Mouse (Mus musculus) lung, embryonic 14.5 days (tissue): ENCODE measurements around the gene Ager. TPM values are rescaled to one million over a fixed set of nuclear protein-coding genes. Genes with fewer than 3 reads are reported as not detected.

Experiments
- ATAC-seq: fragments of 200-750 bp; cut with Nextera tagmentation; 2 replicates; pipeline ENCODE4 v1.8.0; 2017; ENCODE audit warnings: mild to moderate bottlenecking, moderate TSS enrichment, moderate library complexity; ENCODE audit not compliant: insufficient read depth
- DNase-seq: peaks from one replicate; pipeline ENCODE4 v3.0.0-alpha.2; 2015
- H3K27ac ChIP-seq: fragments of 300-500 bp; sonication (generic); 2 replicates; pipeline ENCODE4 v1.5.1; 2014; ENCODE audit warnings: low read depth, mild to moderate bottlenecking, moderate library complexity
- H3K27me3 ChIP-seq: fragments of 300-500 bp; sonication (generic); 2 replicates; pipeline ENCODE4 v1.6.1; 2014; ENCODE audit warnings: low read length, control low read depth; ENCODE audit not compliant: insufficient read depth
- H3K36me3 ChIP-seq: fragments of 300-500 bp; sonication (generic); 2 replicates; pipeline ENCODE4 v1.6.1; 2014; ENCODE audit warnings: control low read depth; ENCODE audit not compliant: insufficient read depth
- H3K4me1 ChIP-seq: fragments of 300-500 bp; sonication (generic); 2 replicates; pipeline ENCODE4 v1.6.1; 2014; ENCODE audit warnings: antibody characterized with exemption, control low read depth; ENCODE audit not compliant: insufficient read depth
- H3K4me2 ChIP-seq: fragments of 300-500 bp; sonication (generic); 2 replicates; pipeline ENCODE4 v1.6.1; 2014; ENCODE audit warnings: mild to moderate bottlenecking
- H3K4me3 ChIP-seq: fragments of 300-500 bp; sonication (generic); 2 replicates; pipeline ENCODE4 v1.5.1; 2014; ENCODE audit warnings: low read depth, low read length
- H3K9ac ChIP-seq: fragments of 300-500 bp; sonication (generic); 2 replicates; pipeline ENCODE4 v1.6.1; 2014
- H3K9me3 ChIP-seq: fragments of 300-500 bp; sonication (generic); 2 replicates; pipeline ENCODE4 v1.6.1; 2016; ENCODE audit warnings: low read depth, low read length, control low read depth
- CTCF ChIP-seq: IDR thresholded peaks from 2 replicates; pipeline ENCODE4 v1.5.1; 2016; ENCODE audit warnings: antibody characterized with exemption, low read depth
- WGBS: fragments of 180-500 bp; shearing (Covaris S2); extraction: QIAGEN DNeasy Blood & Tissue Kit; methylation state at CpG from one replicate; pipeline ENCODE4 v1.1.7; 2014; 5-methylcytosine and 5-hydroxymethylcytosine counted together
- polyA plus RNA-seq: library from polyadenylated mRNA; unstranded; fragments of >200 nt; fragmentation: Nextera tagmentation; extraction: Ambion mirVana; gene quantifications from 2 replicates; pipeline ENCODE4 v1.2.1, GENCODE M21; 2014

Ager gene
- polyA plus RNA-seq, 1 experiment from 2014 or later, result 64.7 TPM

- no peak for ATAC-seq
- H3K36me3 ChIP-seq, result peaks cover 22% of the 10 kb centered on the region
- H3K9me3 ChIP-seq, result no peaks in the 10 kb centered on the region
- no peak for TF ChIP-seq CTCF
- no peaks in the 10 kb centered on the region for H3K27me3 ChIP-seq
- H3K4me3 ChIP-seq, result peak overlapping the region; percentile 53
- no peak for DNase-seq
- H3K27ac ChIP-seq, result peak overlapping the region; percentile 44
- WGBS, result 38% methylated on average over 10 of the region's 10 CpGs
- H3K4me1 ChIP-seq, result peaks cover 10% of the 10 kb centered on the region
- peak overlapping the region; percentile 55 for H3K9ac ChIP-seq
- H3K4me2 ChIP-seq, result peak overlapping the region; percentile 76
Measured at GRCm38 (mm10) chr17:34645256-34645829, 47.7 kb downstream of the Ager start.

GRCm38 (mm10) chr17:34645831-34646511 is 48.3 kb downstream of the Ager start:
- TF ChIP-seq CTCF, result no peak
- ATAC-seq (no peak), DNase-seq (no peak)
- WGBS, result 83% methylated on average over 30 of the region's 30 CpGs
- Histone ChIP-seq H3K9me3 (no peaks in the 10 kb centered on the region), H3K4me1 (peaks cover 10% of the 10 kb centered on the region), H3K27me3 (no peaks in the 10 kb centered on the region), H3K4me3 (peak overlapping the region; percentile 91; the same call in 1 of the 2 replicates), H3K27ac (no peak overlapping the region), H3K36me3 (peaks cover 29% of the 10 kb centered on the region), H3K4me2 (peak overlapping the region; percentile 43), H3K9ac (no peak overlapping the region)

- Histone ChIP-seq H3K9me3 (no peaks in the 10 kb centered on the region), H3K27me3 (no peaks in the 10 kb centered on the region), H3K4me1 (peaks cover 10% of the 10 kb centered on the region), H3K36me3 (peaks cover 41% of the 10 kb centered on the region), H3K4me3 (peak within 1 kb of the TSS; percentile 91), H3K9ac (peak within 1 kb of the TSS; percentile 78), H3K4me2 (peak within 1 kb of the TSS; percentile 88), H3K27ac (peak within 1 kb of the TSS; percentile 56; the same call in 1 of the 2 replicates)
- WGBS, result under 1% methylated on average over 66 of the region's 66 CpGs
- peak; percentile 97 for ATAC-seq
- DNase-seq, result peak; percentile 98
- no peak for TF ChIP-seq CTCF
Measured at GRCm38 (mm10) chr17:34646906-34647787, 49.5 kb downstream of the Ager start, which contains the start of gene Atf6b. TSS of gene Atf6b (plus strand) at chr17:34647146.

GRCm38 (mm10) chr17:34648141-34648890 is 50.7 kb downstream of the Ager start:
- no peak for ATAC-seq
- Histone ChIP-seq H3K4me1 (peaks cover 10% of the 10 kb centered on the region), H3K36me3 (peaks cover 52% of the 10 kb centered on the region), H3K27me3 (no peaks in the 10 kb centered on the region), H3K9me3 (no peaks in the 10 kb centered on the region), H3K27ac (no peak overlapping the region), H3K4me2 (peak overlapping the region; percentile 88), H3K4me3 (peak overlapping the region; percentile 91), H3K9ac (peak overlapping the region; percentile 78; the same call in 1 of the 2 replicates)
- WGBS, result 76% methylated on average over 16 of the region's 16 CpGs
- TF ChIP-seq CTCF, result no peak
- no peak for DNase-seq

GRCm38 (mm10) chr17:34649106-34649864 is 51.6 kb downstream of the Ager start:
- no peak overlapping the region for H3K27ac ChIP-seq
- no peak for TF ChIP-seq CTCF
- no peak overlapping the region for H3K4me3 ChIP-seq
- H3K27me3 ChIP-seq, result no peaks in the 10 kb centered on the region
- peaks cover 57% of the 10 kb centered on the region for H3K36me3 ChIP-seq
- DNase-seq (no peak), ATAC-seq (no peak)
- H3K9me3 ChIP-seq, result no peaks in the 10 kb centered on the region
- peaks cover 10% of the 10 kb centered on the region for H3K4me1 ChIP-seq
- WGBS, result 86% methylated on average over 18 of the region's 18 CpGs
- no peak overlapping the region for H3K4me2 ChIP-seq
- H3K9ac ChIP-seq, result no peak overlapping the region; the same call in 1 of the 2 replicates

Other genes with a start within 250 kb of the Ager start
- gene Btnl2, start 243.0 kb upstream of the Ager start, polyA plus RNA-seq, result 0.07 and 0.20 TPM in 2 replicates
- not detected in 2 replicates for gene Btnl1, start 220.7 kb upstream of the Ager start, polyA plus RNA-seq
- gene BC051142, start 199.0 kb upstream of the Ager start, polyA plus RNA-seq, result 0.54 TPM in 1 of 2 replicates, not detected in the other
- gene Btnl4, start 120.5 kb upstream of the Ager start, polyA plus RNA-seq, result not detected in 2 replicates
- gene Btnl6, start 80.5 kb upstream of the Ager start, polyA plus RNA-seq, result not detected in 2 replicates
- gene Notch4, start 33.6 kb upstream of the Ager start, polyA plus RNA-seq, result 8.5 and 9.0 TPM in 2 replicates
- gene Gpsm3, start 8.1 kb upstream of the Ager start, polyA plus RNA-seq, result 13.6 and 14.5 TPM in 2 replicates
- gene Pbx2, start 6.6 kb upstream of the Ager start, polyA plus RNA-seq, result 10.1 and 10.4 TPM in 2 replicates
- 78.7 and 84.9 TPM in 2 replicates for gene Rnf5, start 5.8 kb downstream of the Ager start, polyA plus RNA-seq
- gene Agpat1, start 6.4 kb downstream of the Ager start, polyA plus RNA-seq, result 52.5 and 54.1 TPM in 2 replicates
- 1.5 and 2.1 TPM in 2 replicates for gene Egfl8, start 18.1 kb downstream of the Ager start, polyA plus RNA-seq
- 24.5 and 25.6 TPM in 2 replicates for gene Ppt2, start 30.6 kb downstream of the Ager start, polyA plus RNA-seq
- 0.14 TPM in 1 of 2 replicates, not detected in the other for gene Prrt1, start 31.7 kb downstream of the Ager start, polyA plus RNA-seq
- 9.7 and 11.1 TPM in 2 replicates for gene Fkbpl, start 46.9 kb downstream of the Ager start, polyA plus RNA-seq
- gene Atf6b, start 49.3 kb downstream of the Ager start, polyA plus RNA-seq, result 66.5 and 74.8 TPM in 2 replicates
- gene Tnxb, start 72.7 kb downstream of the Ager start, polyA plus RNA-seq, result 0.38 and 0.45 TPM in 2 replicates
- gene C4b, start 146.0 kb downstream of the Ager start, polyA plus RNA-seq, result not detected in 2 replicates
- gene Cyp21a1, start 206.7 kb downstream of the Ager start, polyA plus RNA-seq, result not detected in 2 replicates
- 22.2 and 25.0 TPM in 2 replicates for gene Stk19, start 239.1 kb downstream of the Ager start, polyA plus RNA-seq
- 56.0 and 71.5 TPM in 2 replicates for gene Dxo, start 239.2 kb downstream of the Ager start, polyA plus RNA-seq